Mouse (Mus musculus) hindbrain, embryonic 15.5 days (tissue): Measurements from ENCODE around the gene Hpf1. TPM values are rescaled to one million over a fixed set of nuclear protein-coding genes. Genes with fewer than 3 reads are reported as not detected.

Source experiments
- ATAC-seq: fragments of 200-750 bp; cut with Nextera tagmentation; 2 replicates; pipeline ENCODE4 v1.8.0; 2017; ENCODE audit warnings: low read depth, moderate number of reproducible peaks, moderate TSS enrichment; ENCODE audit not compliant: low FRiP score
- H3K27ac ChIP-seq: fragments of 300-500 bp; sonication (generic); replicated peaks from 2 replicates; pipeline ENCODE4 v1.5.1; 2015; ENCODE audit warnings: mild to moderate bottlenecking, inconsistent platforms
- H3K27me3 ChIP-seq: fragments of 300-500 bp; sonication (generic); 2 replicates; pipeline ENCODE4 v1.6.1; 2015; ENCODE audit warnings: control low read depth, inconsistent platforms
- H3K36me3 ChIP-seq: fragments of 300-500 bp; sonication (generic); 2 replicates; pipeline ENCODE4 v1.6.1; 2015; ENCODE audit warnings: control low read depth, inconsistent platforms
- H3K4me1 ChIP-seq: fragments of 300-500 bp; sonication (generic); replicated peaks from 2 replicates; pipeline ENCODE4 v1.6.1; 2015; ENCODE audit warnings: control low read depth, inconsistent platforms
- H3K4me2 ChIP-seq: fragments of 300-500 bp; sonication (generic); 2 replicates; pipeline ENCODE4 v1.6.1; 2015; ENCODE audit warnings: moderate library complexity, mild to moderate bottlenecking, inconsistent platforms
- H3K4me3 ChIP-seq: fragments of 300-500 bp; sonication (generic); 2 replicates; pipeline ENCODE4 v1.5.1; 2015; ENCODE audit warnings: mild to moderate bottlenecking, inconsistent platforms
- H3K9ac ChIP-seq: fragments of 300-500 bp; sonication (generic); 2 replicates; pipeline ENCODE4 v1.6.1; 2015; ENCODE audit warnings: inconsistent platforms
- H3K9me3 ChIP-seq: fragments of 300-500 bp; sonication (generic); 2 replicates; pipeline ENCODE4 v1.6.1; 2016; ENCODE audit warnings: control low read depth, inconsistent platforms
- WGBS: fragments of 180-500 bp; shearing (Covaris S2); methylation state at CpG from one replicate; pipeline ENCODE4 v1.1.7; 2015; 5-methylcytosine and 5-hydroxymethylcytosine counted together
- polyA plus RNA-seq: library from polyadenylated mRNA; unstranded; fragments of >200 nt; fragmentation: Nextera tagmentation; extraction: Ambion mirVana; gene quantifications from 2 replicates; pipeline ENCODE4 v1.2.1, GENCODE M21; 2015

Hpf1 gene
- polyA plus RNA-seq, 1 experiment from 2014 or later = 97.0 TPM

GRCm38 (mm10) chr8:60912081-60912480 lies 21.9 kb downstream of the Hpf1 start:
- Histone ChIP-seq H3K27ac (no peak overlapping the region), H3K9me3 (no peaks in the 10 kb centered on the region), H3K4me2 (no peak overlapping the region), H3K27me3 (no peaks in the 10 kb centered on the region), H3K4me1 (no peaks in the 10 kb centered on the region), H3K4me3 (no peak overlapping the region), H3K36me3 (peaks cover 11% of the 10 kb centered on the region), H3K9ac (no peak overlapping the region)
- ATAC-seq = no peak
- WGBS = 80% methylated on average over 4 of the region's 4 CpGs

GRCm38 (mm10) chr8:60912554-60912953 lies 22.3 kb downstream of the Hpf1 start:
- WGBS = 60% methylated on average over 10 of the region's 10 CpGs
- Histone ChIP-seq H3K27ac (no peak overlapping the region), H3K4me2 (no peak overlapping the region), H3K9ac (no peak overlapping the region), H3K9me3 (no peaks in the 10 kb centered on the region), H3K4me1 (no peaks in the 10 kb centered on the region), H3K36me3 (peaks cover 11% of the 10 kb centered on the region), H3K4me3 (no peak overlapping the region), H3K27me3 (no peaks in the 10 kb centered on the region)
- no peak for ATAC-seq

GRCm38 (mm10) chr8:60919069-60919468 lies 28.9 kb downstream of the Hpf1 start:
- H3K27me3 ChIP-seq = no peaks in the 10 kb centered on the region
- H3K27ac ChIP-seq = no peak overlapping the region
- H3K9ac ChIP-seq = no peak overlapping the region
- peaks cover 6% of the 10 kb centered on the region; the same call in 1 of the 2 replicates for H3K36me3 ChIP-seq
- H3K9me3 ChIP-seq = no peaks in the 10 kb centered on the region
- no peak overlapping the region for H3K4me2 ChIP-seq
- 91% methylated on average over 3 of the region's 3 CpGs for WGBS
- no peak overlapping the region for H3K4me3 ChIP-seq
- no peaks in the 10 kb centered on the region for H3K4me1 ChIP-seq
- ATAC-seq = no peak

- Histone ChIP-seq H3K4me1 (no peaks in the 10 kb centered on the region), H3K36me3 (peaks cover 12% of the 10 kb centered on the region; the same call in 1 of the 2 replicates), H3K27ac (no peak overlapping the region), H3K4me2 (no peak overlapping the region), H3K9me3 (no peaks in the 10 kb centered on the region), H3K9ac (no peak overlapping the region), H3K4me3 (no peak overlapping the region), H3K27me3 (no peaks in the 10 kb centered on the region)
- 94% methylated on average over 4 of the region's 4 CpGs for WGBS
- no peak for ATAC-seq
These were observed 30.0 kb downstream of the Hpf1 start for GRCm38 (mm10) chr8:60920176-60920575.

- Histone ChIP-seq H3K4me3 (no peak overlapping the region), H3K36me3 (peaks cover 11% of the 10 kb centered on the region), H3K9ac (no peak overlapping the region), H3K9me3 (no peaks in the 10 kb centered on the region), H3K27ac (no peak overlapping the region), H3K4me1 (no peaks in the 10 kb centered on the region), H3K4me2 (no peak overlapping the region), H3K27me3 (no peaks in the 10 kb centered on the region)
- ATAC-seq = no peak
These were observed 43.4 kb downstream of the Hpf1 start for GRCm38 (mm10) chr8:60933617-60934016.

- no peak overlapping the region for H3K9ac ChIP-seq
- no peaks in the 10 kb centered on the region for H3K4me1 ChIP-seq
- H3K27me3 ChIP-seq = no peaks in the 10 kb centered on the region
- WGBS = 42% methylated on average over 3 of the region's 3 CpGs
- 0 out of 2 replicates have a peak, but pooled peaks cover 6% of the 10 kb centered on the region for H3K36me3 ChIP-seq
- no peaks in the 10 kb centered on the region for H3K9me3 ChIP-seq
- no peak for ATAC-seq
- no peak overlapping the region for H3K4me2 ChIP-seq
- no peak overlapping the region for H3K4me3 ChIP-seq
- no peak overlapping the region for H3K27ac ChIP-seq
These were observed 48.7 kb downstream of the Hpf1 start for GRCm38 (mm10) chr8:60938717-60939424.

- Histone ChIP-seq H3K9ac (no peak overlapping the region), H3K27ac (no peak overlapping the region), H3K4me2 (no peak overlapping the region), H3K4me1 (no peaks in the 10 kb centered on the region), H3K4me3 (no peak overlapping the region), H3K9me3 (no peaks in the 10 kb centered on the region), H3K27me3 (no peaks in the 10 kb centered on the region), H3K36me3 (no peaks in the 10 kb centered on the region)
- 95% methylated on average over 2 of the region's 2 CpGs for WGBS
- ATAC-seq = no peak
These were observed 52.6 kb downstream of the Hpf1 start for GRCm38 (mm10) chr8:60942867-60943266.

- no peak overlapping the region for H3K9ac ChIP-seq
- no peaks in the 10 kb centered on the region for H3K36me3 ChIP-seq
- H3K4me3 ChIP-seq = no peak overlapping the region
- H3K4me1 ChIP-seq = peaks cover 12% of the 10 kb centered on the region
- H3K4me2 ChIP-seq = no peak overlapping the region
- H3K27ac ChIP-seq = no peak overlapping the region
- no peaks in the 10 kb centered on the region for H3K27me3 ChIP-seq
- ATAC-seq = no peak
- no peaks in the 10 kb centered on the region for H3K9me3 ChIP-seq
These were observed 57.3 kb downstream of the Hpf1 start for GRCm38 (mm10) chr8:60947503-60947902.

GRCm38 (mm10) chr8:60949859-60950258 lies 59.6 kb downstream of the Hpf1 start:
- Histone ChIP-seq H3K9me3 (no peaks in the 10 kb centered on the region), H3K9ac (no peak overlapping the region), H3K36me3 (no peaks in the 10 kb centered on the region), H3K4me1 (peaks cover 17% of the 10 kb centered on the region), H3K4me2 (no peak overlapping the region), H3K4me3 (no peak overlapping the region), H3K27me3 (no peaks in the 10 kb centered on the region), H3K27ac (no peak overlapping the region)
- WGBS = 87% methylated on average over 4 of the region's 4 CpGs
- no peak for ATAC-seq

GRCm38 (mm10) chr8:60951271-60951670 lies 61.1 kb downstream of the Hpf1 start:
- no peaks in the 10 kb centered on the region for H3K27me3 ChIP-seq
- 73% methylated on average over 4 of the region's 4 CpGs for WGBS
- no peak overlapping the region for H3K27ac ChIP-seq
- peaks cover 17% of the 10 kb centered on the region for H3K4me1 ChIP-seq
- no peak for ATAC-seq
- no peaks in the 10 kb centered on the region for H3K9me3 ChIP-seq
- H3K4me2 ChIP-seq = peak overlapping the region; percentile 1; the same call in 1 of the 2 replicates
- no peaks in the 10 kb centered on the region for H3K36me3 ChIP-seq
- no peak overlapping the region for H3K9ac ChIP-seq
- H3K4me3 ChIP-seq = no peak overlapping the region

GRCm38 (mm10) chr8:60951757-60952156 lies 61.5 kb downstream of the Hpf1 start:
- H3K4me2 ChIP-seq = no peak overlapping the region
- ATAC-seq = no peak
- whole genome bisulfite sequencing = 95% methylated on average over 1 of the region's 1 CpGs

GRCm38 (mm10) chr8:60952803-60953202 lies 62.6 kb downstream of the Hpf1 start:
- H3K9ac ChIP-seq = no peak overlapping the region
- 60% methylated on average over 5 of the region's 5 CpGs for WGBS
- H3K4me2 ChIP-seq = peak overlapping the region; percentile 44
- peak overlapping the region; percentile 15 for H3K4me3 ChIP-seq
- no peaks in the 10 kb centered on the region for H3K9me3 ChIP-seq
- no peaks in the 10 kb centered on the region for H3K36me3 ChIP-seq
- H3K27ac ChIP-seq = no peak overlapping the region
- no peaks in the 10 kb centered on the region for H3K27me3 ChIP-seq
- no peak for ATAC-seq
- peaks cover 17% of the 10 kb centered on the region for H3K4me1 ChIP-seq

More at GRCm38 (mm10) chr8:60951757-60952156, 61.5 kb downstream of the Hpf1 start:
- Histone ChIP-seq H3K4me1 (peaks cover 17% of the 10 kb centered on the region), H3K27me3 (no peaks in the 10 kb centered on the region), H3K4me3 (no peak overlapping the region), H3K9me3 (no peaks in the 10 kb centered on the region), H3K36me3 (no peaks in the 10 kb centered on the region), H3K9ac (no peak overlapping the region), H3K27ac (no peak overlapping the region)
